Mouse (Mus musculus) T-helper 2 cell (primary cell): ENCODE data around the gene Hdac7.

Source experiments
- in situ Hi-C: fragments of 300-600 bp; cut with MboI, MseI; formaldehyde crosslinking; loops from one replicate; pipeline ENCODE4 v1.15.1; 2025; ENCODE audit warnings: high pct_unique_total_duplicates

Gene Hdac7

GRCm38 (mm10) chr15:97858431-97858830 lies 14.1 kb upstream of the Hdac7 start:
- in situ Hi-C loops, result loop anchor here (10.0 kb wide), 1 partner anchor 106 kb away; the partner anchor contains the start of gene Tmem106c

GRCm38 (mm10) chr15:97854551-97854950 lies 10.2 kb upstream of the Hdac7 start:
- in situ Hi-C loops, result loop anchor here (5.0 to 10.0 kb wide), 2 partner anchors 110 to 137 kb away; partner anchors contain the start of gene Tmem106c

GRCm38 (mm10) chr15:97854059-97854458 lies 9.8 kb upstream of the Hdac7 start:
- in situ Hi-C loops, result loop anchor here (5.0 to 10.0 kb wide), 2 partner anchors 111 to 137 kb away; partner anchors contain the start of gene Tmem106c

- in situ Hi-C loops, result loop anchor here (5.0 to 10.0 kb wide), 2 partner anchors 113 to 135 kb away; partner anchors contain the start of gene Tmem106c
These were observed 8.0 kb upstream of the Hdac7 start for GRCm38 (mm10) chr15:97852291-97852690.

- in situ Hi-C loops, result loop anchor here (5.0 to 10.0 kb wide), 2 partner anchors 114 to 134 kb away; partner anchors contain the start of gene Tmem106c
These were observed 6.7 kb upstream of the Hdac7 start for GRCm38 (mm10) chr15:97851011-97851410.

GRCm38 (mm10) chr15:97850441-97850840 lies 6.1 kb upstream of the Hdac7 start:
- in situ Hi-C loops, result loop anchor here (5.0 to 10.0 kb wide), 2 partner anchors 114 to 133 kb away; partner anchors contain the start of gene Tmem106c

- in situ Hi-C loops, result no loop called here
These were observed 5.0 kb upstream of the Hdac7 start for GRCm38 (mm10) chr15:97849116-97849911.

GRCm38 (mm10) chr15:97847866-97848265 lies 3.6 kb upstream of the Hdac7 start:
- in situ Hi-C loops, result no loop called here

GRCm38 (mm10) chr15:97847285-97847684 lies 3.0 kb upstream of the Hdac7 start:
- in situ Hi-C loops, result no loop called here

- in situ Hi-C loops, result no loop called here
These were observed 2.0 kb upstream of the Hdac7 start for GRCm38 (mm10) chr15:97846121-97846882.

- in situ Hi-C loops, result loop anchor here (5.0 kb wide), 1 partner anchor 466 kb away; no protein-coding TSS in a partner anchor
These were observed 1.1 kb downstream of the Hdac7 start for GRCm38 (mm10) chr15:97843247-97843651.

- in situ Hi-C loops, result loop anchor here (5.0 kb wide), 1 partner anchor 465 kb away; no protein-coding TSS in a partner anchor
These were observed 2.2 kb downstream of the Hdac7 start for GRCm38 (mm10) chr15:97842058-97842457.

GRCm38 (mm10) chr15:97841383-97841782 lies 2.9 kb downstream of the Hdac7 start:
- in situ Hi-C loops, result loop anchor here (5.0 kb wide), 1 partner anchor 464 kb away; no protein-coding TSS in a partner anchor

GRCm38 (mm10) chr15:97840781-97841180 lies 3.5 kb downstream of the Hdac7 start:
- in situ Hi-C loops, result loop anchor here (5.0 kb wide), 1 partner anchor 463 kb away; no protein-coding TSS in a partner anchor

GRCm38 (mm10) chr15:97839991-97840455 lies 4.3 kb downstream of the Hdac7 start:
- in situ Hi-C loops, result loop anchor here (5.0 kb wide), 1 partner anchor 463 kb away; no protein-coding TSS in a partner anchor

- in situ Hi-C loops, result no loop called here
These were observed 4.8 kb downstream of the Hdac7 start for GRCm38 (mm10) chr15:97839473-97839872.

GRCm38 (mm10) chr15:97839012-97839411 lies 5.3 kb downstream of the Hdac7 start:
- in situ Hi-C loops, result no loop called here

GRCm38 (mm10) chr15:97838395-97838794 lies 5.9 kb downstream of the Hdac7 start:
- in situ Hi-C loops, result no loop called here

- in situ Hi-C loops, result no loop called here
These were observed 6.7 kb downstream of the Hdac7 start for GRCm38 (mm10) chr15:97837491-97838061.

GRCm38 (mm10) chr15:97836894-97837247 lies 7.4 kb downstream of the Hdac7 start:
- in situ Hi-C loops, result no loop called here

GRCm38 (mm10) chr15:97836153-97836893 lies 8.0 kb downstream of the Hdac7 start:
- in situ Hi-C loops, result no loop called here
